Mouse (Mus musculus): Measurements from ENCODE around the gene Prkcsh.

Gene Prkcsh

GRCm38 (mm10) chr9:22049721-22050270 is 47.2 kb downstream of the Prkcsh start:
- no peak for DNase-seq (ENCODE audit: low read depth, low spot score)

GRCm38 (mm10) chr9:22050351-22050889 is 47.8 kb downstream of the Prkcsh start:
- peak; percentile 52 for DNase-seq (ENCODE audit: low read depth, low spot score)

GRCm38 (mm10) chr9:22051161-22051957 is 48.8 kb downstream of the Prkcsh start:
- no peak for DNase-seq (ENCODE audit: low read depth, low spot score)

- no peak for DNase-seq (ENCODE audit: low read depth, low spot score)
Measured at GRCm38 (mm10) chr9:22051958-22052254, 49.3 kb downstream of the Prkcsh start, which contains the start of gene Elavl3. Gene Elavl3, minus strand, starts transcription at chr9:22052023.

GRCm38 (mm10) chr9:22053657-22054056 is 51.1 kb downstream of the Prkcsh start:
- no peak for DNase-seq (ENCODE audit: low read depth, low spot score)

GRCm38 (mm10) chr9:22054411-22055076 is 51.9 kb downstream of the Prkcsh start:
- DNase-seq (ENCODE audit: low read depth, low spot score): peak; percentile 64

- no peak for DNase-seq (ENCODE audit: low read depth, low spot score)
Measured at GRCm38 (mm10) chr9:22055713-22056112, 53.1 kb downstream of the Prkcsh start.

GRCm38 (mm10) chr9:22056303-22056910 is 53.8 kb downstream of the Prkcsh start:
- DNase-seq (ENCODE audit: low read depth, low spot score): no peak

GRCm38 (mm10) chr9:22057031-22057517 is 54.5 kb downstream of the Prkcsh start:
- no peak for DNase-seq (ENCODE audit: low read depth, low spot score)

- no peak for DNase-seq (ENCODE audit: low read depth, low spot score)
Measured at GRCm38 (mm10) chr9:22058011-22058424, 55.4 kb downstream of the Prkcsh start.

- no peak for DNase-seq (ENCODE audit: low read depth, low spot score)
Measured at GRCm38 (mm10) chr9:22061339-22061738, 58.7 kb downstream of the Prkcsh start.

Measured in forelimb bud, embryonic 11.5 days (tissue).